Mouse (Mus musculus) forebrain, embryonic 15.5 days (tissue): ENCODE results near the gene Dnajc30. TPM values are rescaled to one million over a fixed set of nuclear protein-coding genes. Genes with fewer than 3 reads are reported as not detected.
A peak's percentile ranks its signal among the peaks of the same experiment; 100 is the strongest.

Experiments
- ATAC-seq: fragments of 200-750 bp; cut with Nextera tagmentation; replicated peaks from 2 replicates; pipeline ENCODE4 v1.8.0; 2017; ENCODE audit warnings: mild to moderate bottlenecking, moderate TSS enrichment, moderate library complexity
- H3K27ac ChIP-seq: fragments of 300-500 bp; sonication (generic); replicated peaks from 2 replicates; pipeline ENCODE4 v1.5.1; 2015; ENCODE audit warnings: mild to moderate bottlenecking, inconsistent platforms
- H3K27me3 ChIP-seq: fragments of 300-500 bp; sonication (generic); 2 replicates; pipeline ENCODE4 v1.6.1; 2015; ENCODE audit warnings: inconsistent platforms
- H3K36me3 ChIP-seq: fragments of 300-500 bp; sonication (generic); 2 replicates; pipeline ENCODE4 v1.6.1; 2015; ENCODE audit warnings: mild to moderate bottlenecking, inconsistent platforms
- H3K4me1 ChIP-seq: fragments of 300-500 bp; sonication (generic); 2 replicates; pipeline ENCODE4 v1.6.1; 2015; ENCODE audit warnings: inconsistent platforms
- H3K4me2 ChIP-seq: fragments of 300-500 bp; sonication (generic); replicated peaks from 2 replicates; pipeline ENCODE4 v1.6.1; 2015; ENCODE audit warnings: mild to moderate bottlenecking, inconsistent platforms
- H3K4me3 ChIP-seq: fragments of 300-500 bp; sonication (generic); 2 replicates; pipeline ENCODE4 v1.5.1; 2015; ENCODE audit warnings: mild to moderate bottlenecking, inconsistent platforms
- H3K9ac ChIP-seq: fragments of 300-500 bp; sonication (generic); replicated peaks from 2 replicates; pipeline ENCODE4 v1.6.1; 2015; ENCODE audit warnings: mild to moderate bottlenecking, inconsistent platforms
- H3K9me3 ChIP-seq: fragments of 300-500 bp; sonication (generic); 2 replicates; pipeline ENCODE4 v1.6.1; 2016; ENCODE audit warnings: inconsistent platforms
- WGBS: fragments of 180-500 bp; shearing (Covaris S2); methylation state at CpG from one replicate; pipeline ENCODE4 v1.1.7; 2015; ENCODE audit warnings: mixed read lengths; 5-methylcytosine and 5-hydroxymethylcytosine counted together
- polyA plus RNA-seq: library from polyadenylated mRNA; unstranded; fragments of >200 nt; fragmentation: Nextera tagmentation; extraction: Ambion mirVana; gene quantifications from 2 replicates; pipeline ENCODE4 v1.2.1, GENCODE M21; 2015

The Dnajc30 gene
- 34.6 and 39.8 TPM in 2 replicates for polyA plus RNA-seq

DNA sequence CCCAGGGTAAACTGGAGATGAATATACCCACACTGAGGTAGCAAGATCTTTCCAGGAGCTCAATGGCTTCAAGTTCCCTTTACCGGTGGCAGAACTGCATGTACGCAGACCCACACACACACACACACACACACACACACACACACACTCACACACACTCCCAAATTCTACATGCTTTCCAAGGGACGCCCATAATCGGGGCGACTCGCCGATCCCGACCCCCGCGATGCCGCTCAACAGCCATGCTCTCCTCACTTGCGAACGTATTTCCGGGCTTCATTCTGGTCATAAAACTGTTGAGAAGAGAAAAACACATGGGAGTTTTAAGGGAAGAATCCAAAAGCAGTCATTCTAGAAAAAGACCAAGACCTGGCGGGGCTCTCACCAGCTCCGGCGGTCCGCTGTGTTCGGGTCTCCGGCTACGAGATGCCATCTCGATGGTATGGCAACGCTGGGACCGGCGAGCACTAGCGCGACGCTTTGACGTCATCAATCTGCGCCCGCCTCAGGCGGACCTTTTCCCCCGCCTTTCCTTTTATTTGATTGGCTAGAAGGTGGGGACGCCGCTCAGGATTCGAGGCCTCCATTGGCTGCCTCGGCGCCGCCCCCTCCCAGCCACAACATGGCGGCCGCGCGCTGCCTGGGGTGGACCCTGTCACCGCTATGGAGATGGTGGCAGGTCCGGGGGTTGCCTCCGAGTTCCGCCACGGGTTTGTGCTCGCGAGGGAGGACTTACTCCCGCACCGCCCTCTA, at the start of gene Dnajc30:
Dnajc30 (plus strand) TSS at position 574 of the 753 bp plus-strand sequence.
- Histone ChIP-seq H3K4me3 (peak within 1 kb of the TSS; percentile 69), H3K27ac (peak within 1 kb of the TSS; percentile 68), H3K27me3 (no peaks in the 10 kb centered on the region), H3K4me2 (peak within 1 kb of the TSS; percentile 72), H3K4me1 (peaks cover 26% of the 10 kb centered on the region), H3K36me3 (peaks cover 30% of the 10 kb centered on the region), H3K9ac (peak within 1 kb of the TSS; percentile 75), H3K9me3 (no peaks in the 10 kb centered on the region)
- peak; percentile 96 for ATAC-seq
- under 1% methylated on average over 52 of the region's 52 CpGs for WGBS

DNA sequence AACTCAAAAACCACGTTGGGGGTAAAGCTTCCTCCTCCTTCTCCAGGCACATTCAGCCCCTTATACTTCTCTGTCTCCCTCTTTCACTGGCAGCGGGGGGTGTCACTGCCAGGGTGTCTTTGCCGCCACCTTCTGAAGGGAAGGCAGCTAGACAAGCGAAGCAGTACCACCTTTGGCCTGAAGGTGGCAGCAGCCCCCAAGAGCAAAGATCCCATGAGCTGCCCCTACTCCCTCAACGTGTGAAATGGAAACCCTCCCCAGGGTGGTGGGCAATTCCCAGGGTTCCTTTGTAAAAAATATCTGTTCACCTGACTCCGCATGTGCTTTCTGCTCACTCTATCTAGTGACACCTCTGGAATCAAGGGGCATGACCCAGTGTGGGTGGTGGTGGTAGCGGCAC, 48.5 kb upstream of the Dnajc30 start:
- Histone ChIP-seq H3K9ac (no peak overlapping the region), H3K27ac (no peak overlapping the region), H3K36me3 (no peaks in the 10 kb centered on the region), H3K4me2 (no peak overlapping the region), H3K4me1 (peaks cover 13% of the 10 kb centered on the region), H3K9me3 (no peaks in the 10 kb centered on the region), H3K4me3 (no peak overlapping the region), H3K27me3 (no peaks in the 10 kb centered on the region; the same call in 1 of the 2 replicates)
- 14% methylated on average over 7 of the region's 7 CpGs for WGBS
- ATAC-seq, result 0 out of 2 replicates have a peak, but pooled peaks have one; percentile 26

DNA sequence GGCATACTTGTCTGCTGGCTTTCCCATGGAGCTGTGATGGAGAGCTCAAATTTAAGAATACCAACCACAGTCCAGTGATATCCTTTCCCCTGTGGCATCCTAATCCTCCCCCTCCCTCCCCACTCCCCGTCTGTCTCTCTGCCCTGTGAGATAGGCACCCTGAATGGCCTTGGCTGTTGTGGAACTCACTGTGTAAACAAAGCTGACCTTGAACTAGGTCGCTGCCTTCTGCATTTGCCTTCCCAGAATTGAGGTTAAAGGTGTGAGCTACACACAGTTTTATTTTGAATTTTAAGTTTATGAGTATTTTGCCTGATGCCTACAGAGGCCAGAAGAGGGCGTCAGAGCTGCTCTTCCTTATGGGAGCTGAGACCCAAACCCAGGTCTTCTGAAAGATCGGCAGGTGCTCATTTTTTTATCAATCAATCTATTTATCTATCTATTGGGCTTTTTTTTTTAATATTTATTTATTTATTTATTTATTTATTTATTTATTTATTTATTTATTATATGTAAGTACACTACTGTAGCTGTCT, 47.7 kb upstream of the Dnajc30 start:
- Histone ChIP-seq H3K27me3 (no peaks in the 10 kb centered on the region; the same call in 1 of the 2 replicates), H3K36me3 (no peaks in the 10 kb centered on the region), H3K27ac (no peak overlapping the region), H3K4me3 (no peak overlapping the region), H3K4me2 (no peak overlapping the region), H3K9me3 (no peaks in the 10 kb centered on the region), H3K9ac (no peak overlapping the region), H3K4me1 (peaks cover 5% of the 10 kb centered on the region; the same call in 1 of the 2 replicates)
- 65% methylated on average over 4 of the region's 4 CpGs for WGBS
- no peak for ATAC-seq

DNA sequence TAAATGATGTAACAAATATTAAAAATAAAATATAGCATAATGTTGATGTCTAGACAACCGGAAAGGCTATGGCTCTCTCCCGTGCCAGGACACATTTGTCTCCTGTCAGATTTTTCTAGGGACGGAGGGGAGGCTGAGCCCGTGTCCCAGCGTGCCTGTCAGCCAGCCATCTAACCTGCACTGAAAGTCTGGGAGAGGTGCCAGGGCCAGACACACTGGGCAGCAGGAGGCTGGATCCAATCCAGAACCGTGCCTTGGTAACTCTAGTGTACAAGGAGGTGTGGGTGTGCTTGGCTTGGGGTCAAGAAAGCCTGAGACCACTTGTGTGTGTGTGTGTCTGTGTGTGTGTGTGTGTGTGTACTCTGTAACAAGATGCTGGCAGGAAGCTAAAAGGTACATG, 42.2 kb upstream of the Dnajc30 start:
- Histone ChIP-seq H3K4me1 (peaks cover 23% of the 10 kb centered on the region), H3K9ac (no peak overlapping the region), H3K4me2 (no peak overlapping the region), H3K4me3 (no peak overlapping the region), H3K36me3 (no peaks in the 10 kb centered on the region), H3K9me3 (no peaks in the 10 kb centered on the region), H3K27me3 (no peaks in the 10 kb centered on the region), H3K27ac (no peak overlapping the region; the same call in 1 of the 2 replicates)
- no peak for ATAC-seq
- whole genome bisulfite sequencing, result 32% methylated on average over 6 of the region's 6 CpGs

DNA sequence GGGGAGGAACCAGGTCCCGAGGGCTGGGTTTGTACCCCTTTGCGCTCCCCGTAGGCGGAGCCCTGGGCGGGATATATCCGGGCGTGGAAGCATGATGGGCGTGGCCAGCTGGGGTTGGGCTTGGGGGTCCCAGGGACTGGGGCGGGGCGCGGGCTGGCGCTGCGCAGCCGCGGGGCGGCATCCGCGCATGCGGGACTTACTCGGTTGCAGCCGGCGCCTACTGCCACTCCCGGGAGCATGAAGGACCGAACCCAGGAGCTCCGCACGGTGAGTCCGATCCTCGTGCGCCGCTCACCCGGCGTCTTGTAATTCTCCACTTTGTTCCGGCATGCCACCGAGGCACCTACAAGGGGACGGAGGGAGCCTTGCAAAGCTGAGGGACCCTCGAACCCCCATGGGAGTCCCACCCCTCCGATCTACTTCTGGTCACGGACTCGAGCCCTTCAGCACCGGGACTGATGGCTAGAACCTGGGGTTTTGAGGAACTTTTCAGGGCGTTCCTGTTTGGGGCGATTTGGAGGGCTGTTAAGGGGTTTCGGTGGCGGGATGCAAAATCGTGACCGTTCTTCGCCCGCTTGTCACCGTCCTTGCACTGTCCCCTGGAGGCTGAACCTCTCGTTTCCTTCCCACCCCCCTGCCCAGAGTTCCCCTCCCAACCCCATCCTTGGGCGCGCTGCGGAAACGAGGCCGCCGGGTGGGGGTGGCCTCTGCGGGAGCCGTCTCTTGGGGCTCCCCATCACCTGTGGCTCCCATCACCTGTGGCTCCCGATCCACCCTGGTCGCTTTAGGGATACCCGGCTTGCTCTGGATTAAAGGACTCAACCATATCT, 40.4 kb upstream of the Dnajc30 start, which contains the start of gene Stx1a:
Stx1a (plus strand) TSS at position 139 of the 830 bp plus-strand sequence.
- WGBS, result under 1% methylated on average over 60 of the region's 61 CpGs
- Histone ChIP-seq H3K36me3 (no peaks in the 10 kb centered on the region), H3K9ac (peak within 1 kb of the TSS; percentile 84), H3K4me1 (peaks cover 23% of the 10 kb centered on the region), H3K27me3 (no peaks in the 10 kb centered on the region), H3K4me2 (peak within 1 kb of the TSS; percentile 98), H3K4me3 (peak within 1 kb of the TSS; percentile 85), H3K9me3 (no peaks in the 10 kb centered on the region), H3K27ac (0 out of 2 replicates have a peak within 1 kb of the TSS, but pooled peaks have one; percentile 23)
- ATAC-seq, result peak; percentile 93

DNA sequence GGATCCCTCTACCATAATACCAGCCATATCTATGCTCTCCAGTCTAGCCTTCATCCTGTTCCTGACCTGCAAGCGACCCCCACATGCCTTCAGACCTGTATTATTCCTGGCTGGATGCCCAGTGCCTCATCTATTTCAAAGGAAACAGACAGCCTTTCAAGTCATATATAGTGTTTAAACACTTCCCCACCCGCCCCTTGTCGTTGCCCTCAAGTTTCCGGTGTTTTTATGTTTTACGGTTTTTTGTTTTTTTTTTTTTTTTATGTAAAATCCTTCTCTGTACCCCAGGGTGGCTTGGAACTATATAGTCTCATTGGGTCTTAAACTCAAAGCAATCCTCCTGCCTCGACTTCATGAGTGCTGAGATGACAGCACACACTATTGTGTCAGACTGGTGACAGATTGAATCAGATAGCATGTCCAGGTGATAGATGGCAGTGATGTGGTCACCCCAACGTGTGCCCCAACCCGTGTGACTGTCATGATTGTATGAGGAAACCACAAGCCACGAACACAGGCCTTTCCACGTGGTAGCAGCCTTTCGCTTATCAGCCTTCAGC, 39.3 kb upstream of the Dnajc30 start:
- Histone ChIP-seq H3K4me2 (peak overlapping the region; percentile 98), H3K9ac (no peak overlapping the region), H3K27me3 (no peaks in the 10 kb centered on the region), H3K36me3 (no peaks in the 10 kb centered on the region), H3K4me1 (peaks cover 33% of the 10 kb centered on the region), H3K4me3 (peak overlapping the region; percentile 85; the same call in 1 of the 2 replicates), H3K9me3 (no peaks in the 10 kb centered on the region), H3K27ac (no peak overlapping the region)
- ATAC-seq, result no peak
- WGBS, result 75% methylated on average over 11 of the region's 11 CpGs

DNA sequence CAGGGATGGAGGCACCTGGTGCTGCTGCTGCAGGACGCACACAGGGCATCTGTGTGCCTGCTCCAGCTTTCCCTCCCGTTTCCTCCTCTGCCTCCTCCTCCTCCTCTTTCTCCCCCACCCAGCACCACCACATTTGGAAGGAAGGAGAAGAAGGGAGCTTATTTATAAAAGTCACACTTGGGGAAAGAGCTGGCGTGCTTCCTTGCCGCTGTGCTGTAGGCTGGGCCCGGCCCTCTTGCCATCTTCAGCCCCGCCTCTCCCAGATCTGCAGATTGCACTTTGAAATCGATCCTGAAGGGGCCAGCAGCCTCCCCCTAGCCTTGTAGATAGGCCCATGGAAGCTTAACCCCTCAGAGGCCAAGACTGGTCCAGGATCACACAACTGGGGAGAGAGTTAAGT, 38.1 kb upstream of the Dnajc30 start:
- Histone ChIP-seq H3K9ac (no peak overlapping the region), H3K4me3 (no peak overlapping the region), H3K9me3 (no peaks in the 10 kb centered on the region), H3K27ac (no peak overlapping the region), H3K4me2 (no peak overlapping the region), H3K27me3 (no peaks in the 10 kb centered on the region), H3K4me1 (peaks cover 33% of the 10 kb centered on the region), H3K36me3 (no peaks in the 10 kb centered on the region)
- 34% methylated on average over 7 of the region's 7 CpGs for WGBS
- no peak for ATAC-seq

DNA sequence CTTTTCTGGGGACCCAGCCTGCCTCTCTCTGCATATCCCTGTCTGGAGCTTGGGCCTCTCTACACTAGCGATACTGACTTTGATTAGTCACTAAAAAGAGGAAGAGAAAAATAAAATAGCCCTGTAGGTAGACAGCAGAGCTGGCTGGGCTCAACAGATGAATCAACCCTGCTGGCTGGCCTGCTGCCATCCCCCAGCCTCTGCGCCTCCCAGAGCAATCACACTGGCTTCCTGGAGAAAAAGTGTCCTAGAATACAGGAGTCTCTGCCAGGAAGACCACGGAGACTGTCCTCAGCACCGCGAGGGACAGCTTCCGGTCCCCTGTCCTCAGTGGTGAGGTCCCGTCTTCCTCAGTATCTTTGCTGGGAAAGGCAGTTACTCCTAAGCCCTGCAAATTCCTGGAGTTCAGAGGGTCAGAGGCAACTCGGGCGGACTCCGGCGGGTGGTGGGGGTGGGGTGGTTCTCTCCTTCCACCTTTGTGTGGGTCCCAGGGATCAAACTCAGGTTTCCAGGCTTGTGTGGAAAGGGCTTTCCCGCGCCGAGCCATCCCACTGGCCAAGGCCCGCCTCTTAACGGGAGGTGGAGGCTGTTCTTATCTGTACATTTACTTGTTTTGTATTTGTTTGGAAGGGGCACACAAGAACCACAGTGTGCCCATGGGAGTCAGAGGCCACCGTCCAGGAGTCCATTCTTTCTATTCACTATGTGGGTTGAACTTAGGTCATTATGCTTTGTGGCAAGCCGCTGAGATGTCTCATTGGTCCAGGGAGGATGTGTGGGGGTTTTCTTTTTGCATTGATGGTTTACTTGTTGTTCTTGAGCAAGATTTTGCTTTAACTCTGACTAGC, 34.8 kb upstream of the Dnajc30 start:
- peaks cover 14% of the 10 kb centered on the region for H3K4me1 ChIP-seq
- H3K4me2 ChIP-seq, result no peak overlapping the region
- H3K9ac ChIP-seq, result no peak overlapping the region
- no peaks in the 10 kb centered on the region for H3K9me3 ChIP-seq
- WGBS, result 57% methylated on average over 18 of the region's 18 CpGs
- no peaks in the 10 kb centered on the region for H3K36me3 ChIP-seq
- ATAC-seq, result no peak
- H3K4me3 ChIP-seq, result no peak overlapping the region
- no peaks in the 10 kb centered on the region for H3K27me3 ChIP-seq
- H3K27ac ChIP-seq, result no peak overlapping the region

DNA sequence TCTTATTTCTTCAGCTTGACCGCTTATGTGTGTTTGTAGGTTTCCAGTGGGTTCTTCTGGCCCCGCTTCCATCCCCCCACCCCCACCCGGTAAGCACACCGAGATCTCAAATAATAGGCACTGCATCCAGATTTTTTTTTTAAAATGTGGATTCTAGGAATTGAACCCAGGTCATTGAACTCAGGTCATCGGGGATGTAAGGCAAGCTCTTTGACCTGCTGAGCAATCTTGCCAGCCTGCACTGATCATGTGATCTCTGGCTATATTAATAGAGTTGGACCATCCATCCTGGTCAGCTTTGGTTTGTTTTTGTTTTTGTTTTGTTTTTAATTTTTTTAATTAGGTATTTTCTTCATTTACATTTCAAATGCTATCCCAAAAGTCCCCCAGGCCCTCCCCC, 31.4 kb upstream of the Dnajc30 start:
- Histone ChIP-seq H3K27ac (no peak overlapping the region), H3K27me3 (no peaks in the 10 kb centered on the region), H3K36me3 (no peaks in the 10 kb centered on the region), H3K4me1 (peaks cover 10% of the 10 kb centered on the region; the same call in 1 of the 2 replicates), H3K9me3 (no peaks in the 10 kb centered on the region), H3K4me2 (no peak overlapping the region), H3K9ac (no peak overlapping the region), H3K4me3 (no peak overlapping the region)
- ATAC-seq, result no peak
- 90% methylated on average over 5 of the region's 5 CpGs for WGBS

DNA sequence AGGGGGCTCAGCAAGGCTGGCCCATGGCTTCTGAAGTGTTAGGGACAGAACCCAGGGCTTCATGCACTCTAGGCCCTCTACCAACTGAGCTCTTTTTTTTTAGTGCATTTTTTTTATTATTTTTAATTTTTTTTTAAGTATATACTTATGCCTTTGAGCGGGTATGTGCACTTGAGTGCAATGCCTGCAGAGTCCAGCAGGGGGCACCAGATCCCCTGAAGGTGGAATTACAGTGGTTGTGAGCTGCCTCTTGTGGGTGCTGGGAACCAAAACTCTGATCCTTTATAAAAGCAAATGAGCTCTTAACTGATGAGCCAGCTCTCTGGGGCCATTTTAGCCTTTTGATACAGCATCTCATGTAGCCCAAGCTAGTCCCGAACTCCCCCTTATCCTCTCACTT, 29.4 kb upstream of the Dnajc30 start:
- 95% methylated on average over 2 of the region's 2 CpGs for WGBS
- Histone ChIP-seq H3K9me3 (no peaks in the 10 kb centered on the region), H3K9ac (no peak overlapping the region), H3K4me1 (no peaks in the 10 kb centered on the region), H3K36me3 (no peaks in the 10 kb centered on the region), H3K4me3 (no peak overlapping the region), H3K27ac (no peak overlapping the region), H3K27me3 (no peaks in the 10 kb centered on the region), H3K4me2 (no peak overlapping the region)
- no peak for ATAC-seq
